Comparison of ENCODE assay signal across 9 mouse cellular contexts in genomic region chr3:116129841-116130595, GRCm38 (mm10). TPM values are rescaled to one million over a fixed set of nuclear protein-coding genes. Genes with fewer than 3 reads are reported as not detected.
DNase-seq lines count a peak whose midpoint lies in the region; ATAC-seq and TF ChIP-seq lines count a peak whose summit lies in the region.
"Had no signal": no experiment of that assay in that cellular context is flagged by ENCODE, and none has a peak within 500 bp of the region (broad histone marks: within the 10 kb centered on the region; RNA-seq: fewer than 3 reads in every experiment).

No protein-coding gene starts in this region.

- no peaks in the 10 kb centered on the region for H3K36me3 ChIP-seq in embryonic facial prominence, embryonic 12.5 days
- no peaks in the 10 kb centered on the region for H3K36me3 ChIP-seq in embryonic facial prominence, embryonic 10.5 days (replicated peaks)
- no peaks in the 10 kb centered on the region for H3K36me3 ChIP-seq in heart, postnatal 0 days (replicated peaks; ENCODE audit: control insufficient read depth, insufficient read depth, low read length)
- no peaks in the 10 kb centered on the region for H3K36me3 ChIP-seq in midbrain, embryonic 10.5 days
- H3K36me3 ChIP-seq in midbrain, embryonic 13.5 days = no peaks in the 10 kb centered on the region
- no peaks in the 10 kb centered on the region for H3K36me3 ChIP-seq in midbrain, embryonic 14.5 days (ENCODE audit: control insufficient read depth, insufficient read depth, low read length)

- intact Hi-C loops in heart, postnatal 10 days (cut with DNase I) = loop anchor here (5.0 kb wide), 2 partner anchors 83 to 197 kb away; no protein-coding TSS in a partner anchor

- 42% methylated on average over 4 of the region's 4 CpGs for WGBS in embryonic facial prominence, embryonic 12.5 days
- WGBS in embryonic facial prominence, embryonic 10.5 days = 44% methylated on average over 4 of the region's 4 CpGs
- 52% methylated on average over 4 of the region's 4 CpGs for WGBS in heart, postnatal 0 days
- WGBS in midbrain, embryonic 10.5 days = 40% methylated on average over 4 of the region's 4 CpGs
- WGBS in midbrain, embryonic 13.5 days = 35% methylated on average over 4 of the region's 4 CpGs
- WGBS in midbrain, embryonic 14.5 days = 27% methylated on average over 4 of the region's 4 CpGs

- no peak overlapping the region for H3K27ac ChIP-seq in embryonic facial prominence, embryonic 12.5 days
- no peak overlapping the region for H3K27ac ChIP-seq in embryonic facial prominence, embryonic 10.5 days (replicated peaks)
- no peak overlapping the region for H3K27ac ChIP-seq in heart, postnatal 0 days (ENCODE audit: low read depth)
- peak overlapping the region; percentile 81; the same call in 1 of the 2 replicates for H3K27ac ChIP-seq in midbrain, embryonic 10.5 days (replicated peaks)
- H3K27ac ChIP-seq in midbrain, embryonic 13.5 days = no peak overlapping the region
- H3K27ac ChIP-seq in midbrain, embryonic 14.5 days (replicated peaks; ENCODE audit: low read depth, low read length) = no peak overlapping the region

- no peaks in the 10 kb centered on the region for H3K27me3 ChIP-seq in embryonic facial prominence, embryonic 12.5 days
- no peaks in the 10 kb centered on the region for H3K27me3 ChIP-seq in embryonic facial prominence, embryonic 10.5 days (replicated peaks; ENCODE audit: low read depth, poor library complexity, severe bottlenecking)
- no peaks in the 10 kb centered on the region for H3K27me3 ChIP-seq in heart, postnatal 0 days (ENCODE audit: control insufficient read depth, insufficient read depth, low read length)
- H3K27me3 ChIP-seq in midbrain, embryonic 10.5 days (ENCODE audit: low read depth, poor library complexity, severe bottlenecking) = 0 out of 2 replicates have a peak, but pooled peaks cover 7% of the 10 kb centered on the region
- no peaks in the 10 kb centered on the region for H3K27me3 ChIP-seq in midbrain, embryonic 13.5 days
- H3K27me3 ChIP-seq in midbrain, embryonic 14.5 days (ENCODE audit: control insufficient read depth, insufficient read depth, low read length) = no peaks in the 10 kb centered on the region

- H3K9ac ChIP-seq in embryonic facial prominence, embryonic 12.5 days = no peak overlapping the region
- H3K9ac ChIP-seq in heart, postnatal 0 days (replicated peaks; ENCODE audit: low read depth, low read length) = no peak overlapping the region
- H3K9ac ChIP-seq in midbrain, embryonic 13.5 days (replicated peaks) = no peak overlapping the region
- H3K9ac ChIP-seq in midbrain, embryonic 14.5 days (replicated peaks; ENCODE audit: low read length) = no peak overlapping the region

- no peak for ATAC-seq in embryonic facial prominence, embryonic 12.5 days (ENCODE audit: insufficient number of reproducible peaks, insufficient read depth, low FRiP score, low TSS enrichment)
- no peak for ATAC-seq in heart, postnatal 0 days (ENCODE audit: insufficient read depth, low read depth)
- ATAC-seq in midbrain, embryonic 13.5 days = no peak
- no peak for ATAC-seq in midbrain, embryonic 14.5 days (ENCODE audit: low FRiP score, low TSS enrichment)

- peaks cover 13% of the 10 kb centered on the region for H3K4me1 ChIP-seq in embryonic facial prominence, embryonic 12.5 days
- peaks cover 47% of the 10 kb centered on the region for H3K4me1 ChIP-seq in embryonic facial prominence, embryonic 10.5 days
- peaks cover 14% of the 10 kb centered on the region for H3K4me1 ChIP-seq in heart, postnatal 0 days (ENCODE audit: control insufficient read depth, insufficient read depth)
- peaks cover 61% of the 10 kb centered on the region for H3K4me1 ChIP-seq in midbrain, embryonic 10.5 days
- peaks cover 30% of the 10 kb centered on the region for H3K4me1 ChIP-seq in midbrain, embryonic 13.5 days (replicated peaks)
- 0 out of 2 replicates have a peak, but pooled peaks cover 3% of the 10 kb centered on the region for H3K4me1 ChIP-seq in midbrain, embryonic 14.5 days (ENCODE audit: control insufficient read depth, insufficient read depth, low read length)

- H3K4me3 ChIP-seq in embryonic facial prominence, embryonic 12.5 days = no peak overlapping the region
- no peak overlapping the region; the same call in 1 of the 2 replicates for H3K4me3 ChIP-seq in embryonic facial prominence, embryonic 10.5 days
- peak overlapping the region; percentile 64 for H3K4me3 ChIP-seq in heart, postnatal 0 days (ENCODE audit: low read depth, low read length)
- peak overlapping the region; percentile 48; the same call in 1 of the 2 replicates for H3K4me3 ChIP-seq in midbrain, embryonic 10.5 days
- no peak overlapping the region for H3K4me3 ChIP-seq in midbrain, embryonic 13.5 days (replicated peaks)
- H3K4me3 ChIP-seq in midbrain, embryonic 14.5 days (replicated peaks; ENCODE audit: low read depth, low read length) = no peak overlapping the region

- H3K9me3 ChIP-seq in embryonic facial prominence, embryonic 12.5 days = no peaks in the 10 kb centered on the region
- H3K9me3 ChIP-seq in embryonic facial prominence, embryonic 10.5 days = no peaks in the 10 kb centered on the region
- no peaks in the 10 kb centered on the region for H3K9me3 ChIP-seq in heart, postnatal 0 days (replicated peaks; ENCODE audit: control insufficient read depth, low read length)
- H3K9me3 ChIP-seq in midbrain, embryonic 10.5 days (replicated peaks) = no peaks in the 10 kb centered on the region
- H3K9me3 ChIP-seq in midbrain, embryonic 13.5 days = no peaks in the 10 kb centered on the region
- H3K9me3 ChIP-seq in midbrain, embryonic 14.5 days (ENCODE audit: control insufficient read depth, low read length) = no peaks in the 10 kb centered on the region

- no peak for TF ChIP-seq EP300 in heart, postnatal 0 days (IDR thresholded peaks at IDR 0.05; ENCODE audit: low read depth)

- TF ChIP-seq CTCF in heart, postnatal 0 days (IDR thresholded peaks at IDR 0.05; ENCODE audit: low read depth) = no peak

- H3K4me2 ChIP-seq in embryonic facial prominence, embryonic 12.5 days (replicated peaks) = 0 out of 2 replicates have a peak overlapping the region, but pooled peaks have one; percentile 56
- H3K4me2 ChIP-seq in heart, postnatal 0 days (ENCODE audit: low read depth, low read length) = peak overlapping the region; percentile 82
- H3K4me2 ChIP-seq in midbrain, embryonic 13.5 days (replicated peaks) = no peak overlapping the region; the same call in 1 of the 2 replicates
- peak overlapping the region; percentile 43; the same call in 1 of the 2 replicates for H3K4me2 ChIP-seq in midbrain, embryonic 14.5 days (ENCODE audit: low read length)

- no peak for DNase-seq in embryonic facial prominence, embryonic 10.5 days (ENCODE audit: low spot score)
- DNase-seq in heart, postnatal 0 days (ENCODE audit: low spot score) = no peak
- no peak for DNase-seq in heart, postnatal 10 days
- DNase-seq in midbrain, embryonic 10.5 days (ENCODE audit: low spot score) = no peak
- no peak for DNase-seq in midbrain, embryonic 14.5 days
- DNase-seq in thymus, adult 18-20 months = no peak

RNA-seq across cellular contexts. Expression of gene Vcam1, which starts 0.5 kb away (rescaled TPM):
- 58.8 and 69.4 TPM in 2 replicates for polyA plus RNA-seq in embryonic facial prominence, embryonic 12.5 days (2016; fragmentation: Nextera tagmentation; extraction: Ambion mirVana)
- polyA plus RNA-seq in embryonic facial prominence, embryonic 10.5 days (2016; fragmentation: Nextera tagmentation; extraction: Ambion mirVana) = 28.5 and 35.9 TPM in 2 replicates
- total RNA-seq in heart, postnatal 0 days (2014; rRNA removed; ENCODE audit: low replicate concordance) = 52.1 and 62.4 TPM in 2 replicates
- polyA plus RNA-seq in heart, postnatal 0 days (2015; fragmentation: Nextera tagmentation; extraction: Ambion mirVana) = 49.3 and 51.3 TPM in 2 replicates
- total RNA-seq in heart, postnatal 10 days (2021) = 10 to 100 TPM; 16.5 to 17.6 TPM
- polyA plus RNA-seq in midbrain, embryonic 10.5 days (2016; fragmentation: Nextera tagmentation; extraction: Ambion mirVana) = 30.2 and 47.0 TPM in 2 replicates
- 38.5 and 44.4 TPM in 2 replicates for polyA plus RNA-seq in midbrain, embryonic 13.5 days (2015; fragmentation: Nextera tagmentation; extraction: Ambion mirVana)
- polyA plus RNA-seq in midbrain, embryonic 14.5 days (2014; fragmentation: Nextera tagmentation; extraction: Ambion mirVana) = 30.1 and 43.6 TPM in 2 replicates
- total RNA-seq: MEL had no signal

Comparison
In these comparisons a context has a peak if more than half of its experiments do, and no peak if none do; other contexts are left out.
1. H3K4me3 ChIP-seq: peak in heart, postnatal 0 days (single experiment) and midbrain, embryonic 10.5 days (single experiment); none in embryonic facial prominence, embryonic 12.5 days (single experiment), embryonic facial prominence, embryonic 10.5 days (single experiment), midbrain, embryonic 13.5 days (single experiment) and midbrain, embryonic 14.5 days (single experiment).